Mouse (Mus musculus) layer of hippocampus, adult 2 months (tissue): ENCODE measurements around the gene Vmn1r200. TPM values are rescaled to one million over a fixed set of nuclear protein-coding genes. Genes with fewer than 3 reads are reported as not detected.
"Not testable (repeated sequence)": the region's sequence is repeated elsewhere in the genome, so short reads cannot be mapped to it uniquely, and the experiment has no call there.

Source experiments
- DNase-seq, 2 experiments: peaks; one replicate each; pipeline ENCODE4 v3.0.0; 2022; ENCODE audit warnings: low spot score in 2 of 2
- H3K27ac ChIP-seq: fragments of 200-600 bp; 2 replicates; pipeline ENCODE4 v1.8.1; 2022
- H3K4me3 ChIP-seq: fragments of 200-600 bp; 2 replicates; pipeline ENCODE4 v1.8.1; 2022; ENCODE audit warnings: mild to moderate bottlenecking
- CTCF ChIP-seq: fragments of 200-600 bp; conservative IDR thresholded peaks from 2 replicates; pipeline ENCODE4 v1.8.1; 2022; ENCODE audit warnings: antibody characterized with exemption, mild to moderate bottlenecking, moderate library complexity
- long read RNA-seq, 2 experiments: library from polyadenylated mRNA; stranded (forward); transcript quantifications; one replicate each; pipeline ENCODE4 v2.0.0; 2021; ENCODE audit warnings: borderline mapping rate in 2 of 2
- total RNA-seq, 2 experiments: library from RNA; stranded (reverse); gene quantifications; 2 replicates each; pipeline ENCODE4 v1.2.3; 2021

Vmn1r200 gene
- total RNA-seq = not detected
- long read RNA-seq, experiment 1 = 0 reads
- long read RNA-seq, experiment 2 = 0 reads

GRCm38 (mm10) chr13:22390073-22390472 is at the start of gene Vmn1r200:
TSS of gene Vmn1r200 (plus strand) at chr13:22390373.
- H3K27ac ChIP-seq = no peak within 1 kb of the TSS
- H3K4me3 ChIP-seq = no peak within 1 kb of the TSS
- no peak for DNase-seq
- TF ChIP-seq CTCF = no peak

GRCm38 (mm10) chr13:22350064-22350463 is 40.1 kb upstream of the Vmn1r200 start, which contains the start of gene Vmn1r198:
TSS of gene Vmn1r198 (plus strand) at chr13:22350364.
- no peak for DNase-seq
- H3K27ac ChIP-seq = no peak within 1 kb of the TSS
- TF ChIP-seq CTCF = no peak
- no peak within 1 kb of the TSS for H3K4me3 ChIP-seq

GRCm38 (mm10) chr13:22350813-22351212 is 39.4 kb upstream of the Vmn1r200 start:
- no peak for TF ChIP-seq CTCF
- Histone ChIP-seq H3K4me3 (no peak overlapping the region), H3K27ac (no peak overlapping the region)
- DNase-seq = no peak

- DNase-seq = no peak
- Histone ChIP-seq H3K4me3 (no peak within 1 kb of the TSS), H3K27ac (peak within 1 kb of the TSS; percentile 81; the same call in 1 of the 2 replicates)
- no peak for TF ChIP-seq CTCF
Observed at GRCm38 (mm10) chr13:22379518-22379917, 10.7 kb upstream of the Vmn1r200 start, which contains the start of gene Vmn1r199. TSS of gene Vmn1r199 (plus strand) at chr13:22379818.

- peak; percentile 45 to 67 for DNase-seq
Observed at GRCm38 (mm10) chr13:22381128-22381527, 9.0 kb upstream of the Vmn1r200 start.

GRCm38 (mm10) chr13:22383401-22383800 is 6.8 kb upstream of the Vmn1r200 start:
- TF ChIP-seq CTCF = no peak
- no peak overlapping the region for H3K27ac ChIP-seq
- no peak overlapping the region for H3K4me3 ChIP-seq
- DNase-seq = no peak

More at GRCm38 (mm10) chr13:22381128-22381527, 9.0 kb upstream of the Vmn1r200 start:
- peak overlapping the region; percentile 81 for H3K27ac ChIP-seq
- not testable (repeated sequence) for H3K4me3 ChIP-seq

GRCm38 (mm10) chr13:22387050-22387449 is 3.1 kb upstream of the Vmn1r200 start:
- DNase-seq = no peak
- H3K27ac ChIP-seq = no peak overlapping the region
- H3K4me3 ChIP-seq = no peak overlapping the region
- no peak for TF ChIP-seq CTCF

GRCm38 (mm10) chr13:22402978-22403377 is 12.8 kb downstream of the Vmn1r200 start:
- Histone ChIP-seq H3K27ac (no peak overlapping the region), H3K4me3 (no peak overlapping the region)
- TF ChIP-seq CTCF = no peak
- DNase-seq = peak; percentile 39 to 42

Other genes with a start within 250 kb of the Vmn1r200 start
- gene Vmn1r191, start 206.4 kb upstream of the Vmn1r200 start, total RNA-seq = not detected
- gene Vmn1r192, start 199.2 kb upstream of the Vmn1r200 start, total RNA-seq = not detected
- not detected for gene Vmn1r193, start 167.2 kb upstream of the Vmn1r200 start, total RNA-seq
- gene Vmn1r194, start 146.2 kb upstream of the Vmn1r200 start, total RNA-seq = not detected
- gene Vmn1r195, start 119.9 kb upstream of the Vmn1r200 start, total RNA-seq = not detected
- not detected for gene Vmn1r196, start 100.5 kb upstream of the Vmn1r200 start, total RNA-seq
- gene Vmn1r197, start 65.8 kb upstream of the Vmn1r200 start, total RNA-seq = not detected
- gene Vmn1r198, start 40.0 kb upstream of the Vmn1r200 start, total RNA-seq = not detected
- gene Vmn1r199, start 10.6 kb upstream of the Vmn1r200 start, total RNA-seq = not detected
- not detected for gene Vmn1r201, start 81.5 kb downstream of the Vmn1r200 start, total RNA-seq
- not detected for gene Vmn1r202, start 115.0 kb downstream of the Vmn1r200 start, total RNA-seq
- under 1 TPM in 1 of 2 experiments, not detected in 1; 0.05 TPM for gene Vmn1r203, start 127.7 kb downstream of the Vmn1r200 start, total RNA-seq
- gene Vmn1r204, start 162.8 kb downstream of the Vmn1r200 start, total RNA-seq = not detected
- gene Vmn1r205, start 202.6 kb downstream of the Vmn1r200 start, total RNA-seq = not detected
- gene Vmn1r206, start 233.9 kb downstream of the Vmn1r200 start, total RNA-seq = not detected